Mouse (Mus musculus) olfactory bulb, adult 2 months (tissue): ENCODE measurements around the gene Fgf9.

Experiments
- CTCF ChIP-seq: fragments of 200-500 bp; IDR thresholded peaks from 2 replicates; pipeline ENCODE4 v1.5.1; 2012; ENCODE audit warnings: low read depth, mild to moderate bottlenecking, low read length, moderate library complexity; ENCODE audit not compliant: insufficient read depth
- POLR2A ChIP-seq: fragments of 200-500 bp; IDR thresholded peaks from 2 replicates; pipeline ENCODE4 v1.6.1; 2012; ENCODE audit warnings: mild to moderate bottlenecking, low read depth, low read length, moderate library complexity; ENCODE audit not compliant: insufficient read depth

DNA sequence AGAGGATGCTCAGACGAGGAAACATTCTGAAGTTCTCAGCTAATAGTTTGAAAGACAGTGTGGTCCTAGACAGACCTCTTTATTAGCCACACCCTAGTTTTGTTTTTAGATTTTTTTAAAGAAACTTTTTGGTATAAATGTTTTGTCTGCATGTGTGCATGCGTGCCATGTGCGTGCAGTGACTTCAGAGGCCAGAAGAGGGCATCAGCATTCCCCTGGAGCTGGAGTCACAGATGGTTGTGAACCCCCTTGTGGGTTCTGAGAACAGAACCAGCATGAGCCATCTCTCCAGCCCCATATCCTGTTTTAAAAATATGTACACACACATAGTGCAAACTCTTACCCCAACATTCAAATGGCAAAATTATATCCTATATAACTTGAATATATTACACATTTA, 13.9 kb downstream of the Fgf9 start:
- no peak for TF ChIP-seq CTCF
- no peak for TF ChIP-seq POLR2A
